Mouse (Mus musculus) lung, embryonic 16.5 days (tissue): ENCODE results near the gene Gale. TPM values are rescaled to one million over a fixed set of nuclear protein-coding genes. Genes with fewer than 3 reads are reported as not detected.
A peak's percentile ranks its signal among the peaks of the same experiment; 100 is the strongest.

Experiments
- ATAC-seq: fragments of 200-750 bp; cut with Nextera tagmentation; 2 replicates; pipeline ENCODE4 v1.8.0; 2017; ENCODE audit warnings: low read depth, mild to moderate bottlenecking, moderate library complexity
- H3K27ac ChIP-seq: fragments of 300-500 bp; sonication (generic); 2 replicates; pipeline ENCODE4 v1.5.1; 2014; ENCODE audit warnings: mild to moderate bottlenecking, control low read depth, low read length
- H3K27me3 ChIP-seq: fragments of 300-500 bp; sonication (generic); 2 replicates; pipeline ENCODE4 v1.6.1; 2014; ENCODE audit warnings: low read depth, low read length, mixed read lengths; ENCODE audit not compliant: control insufficient read depth, insufficient read depth
- H3K36me3 ChIP-seq: fragments of 300-500 bp; sonication (generic); 2 replicates; pipeline ENCODE4 v1.6.1; 2014; ENCODE audit warnings: low read length; ENCODE audit not compliant: control insufficient read depth, insufficient read depth
- H3K4me1 ChIP-seq: fragments of 300-500 bp; sonication (generic); replicated peaks from 2 replicates; pipeline ENCODE4 v1.6.1; 2014; ENCODE audit warnings: low read length, mixed read lengths; ENCODE audit not compliant: control insufficient read depth, insufficient read depth
- H3K4me2 ChIP-seq: fragments of 300-500 bp; sonication (generic); 2 replicates; pipeline ENCODE4 v1.6.1; 2014; ENCODE audit warnings: low read depth, low read length, control low read depth
- H3K4me3 ChIP-seq: fragments of 300-500 bp; sonication (generic); 2 replicates; pipeline ENCODE4 v1.5.1; 2014; ENCODE audit warnings: mild to moderate bottlenecking, low read length, control low read depth
- H3K9ac ChIP-seq: fragments of 300-500 bp; sonication (generic); 2 replicates; pipeline ENCODE4 v1.6.1; 2014; ENCODE audit warnings: low read length, control low read depth
- H3K9me3 ChIP-seq: fragments of 300-500 bp; sonication (generic); 2 replicates; pipeline ENCODE4 v1.6.1; 2016; ENCODE audit warnings: low read length; ENCODE audit not compliant: control insufficient read depth
- WGBS: fragments of 180-500 bp; shearing (Covaris S2); extraction: QIAGEN DNeasy Blood & Tissue Kit; methylation state at CpG from one replicate; pipeline ENCODE4 v1.1.7; 2014; 5-methylcytosine and 5-hydroxymethylcytosine counted together
- polyA plus RNA-seq: library from polyadenylated mRNA; unstranded; fragments of >200 nt; fragmentation: Nextera tagmentation; extraction: Ambion mirVana; gene quantifications from 2 replicates; pipeline ENCODE4 v1.2.1, GENCODE M21; 2015

The Gale gene
- polyA plus RNA-seq, 1 experiment from 2014 or later: 41.7 TPM

DNA sequence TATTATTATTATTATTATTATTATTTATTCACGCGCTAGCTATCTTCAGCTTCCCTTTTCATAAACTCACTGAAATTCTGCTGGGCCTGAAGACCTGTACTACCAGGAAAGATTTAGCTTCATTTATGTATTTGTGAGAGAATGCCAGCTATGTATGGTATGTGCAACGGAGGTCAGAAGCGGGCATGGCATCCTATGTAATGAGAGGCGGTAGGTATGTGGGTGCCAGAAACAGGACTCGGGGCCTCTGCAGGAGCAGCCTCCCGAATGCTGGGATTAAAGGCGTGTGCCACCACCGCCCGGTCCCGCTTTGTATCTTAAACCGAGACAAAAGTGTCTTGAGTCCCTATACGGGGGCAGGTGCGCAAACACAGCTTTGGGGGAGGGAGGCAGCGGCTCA, 581 bp upstream of the Gale start:
- Histone ChIP-seq H3K4me1 (peaks cover 11% of the 10 kb centered on the region), H3K27ac (peak overlapping the region; percentile 90), H3K9me3 (no peaks in the 10 kb centered on the region), H3K27me3 (no peaks in the 10 kb centered on the region), H3K4me2 (peak overlapping the region; percentile 95), H3K4me3 (peak overlapping the region; percentile 82), H3K36me3 (peaks cover 15% of the 10 kb centered on the region), H3K9ac (peak overlapping the region; percentile 89)
- peak; percentile 8; the same call in 1 of the 2 replicates for ATAC-seq
- 4% methylated on average over 15 of the region's 15 CpGs for WGBS

DNA sequence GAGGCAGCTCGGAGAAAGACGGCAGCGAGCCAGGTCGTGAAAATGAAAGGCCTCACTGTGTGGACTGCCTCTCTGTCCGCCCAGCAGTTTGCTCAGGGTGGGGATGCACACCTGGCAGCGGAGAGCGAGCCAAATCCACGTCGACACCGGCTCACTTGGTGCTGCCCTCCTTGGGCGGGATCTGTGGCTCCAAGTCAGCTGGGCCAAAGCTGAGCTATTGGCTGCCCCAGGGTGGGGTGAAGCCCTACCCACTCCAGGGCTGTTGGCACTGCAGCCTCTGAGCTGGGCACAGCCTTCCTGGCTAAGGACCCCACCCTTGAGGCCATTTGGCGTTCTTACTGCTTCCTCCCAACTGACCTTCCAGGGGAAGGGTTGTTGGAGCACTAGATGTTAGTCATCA, 899 bp downstream of the Gale start:
- peaks cover 11% of the 10 kb centered on the region for H3K4me1 ChIP-seq
- peak overlapping the region; percentile 84 for H3K27ac ChIP-seq
- peaks cover 17% of the 10 kb centered on the region for H3K36me3 ChIP-seq
- H3K9me3 ChIP-seq: no peaks in the 10 kb centered on the region
- peak; percentile 52 for ATAC-seq
- peak overlapping the region; percentile 95 for H3K4me2 ChIP-seq
- H3K4me3 ChIP-seq: peak overlapping the region; percentile 82
- H3K27me3 ChIP-seq: no peaks in the 10 kb centered on the region
- 3% methylated on average over 12 of the region's 12 CpGs for WGBS
- H3K9ac ChIP-seq: peak overlapping the region; percentile 83

- Histone ChIP-seq H3K4me1 (peaks cover 11% of the 10 kb centered on the region), H3K27me3 (no peaks in the 10 kb centered on the region), H3K4me2 (no peak overlapping the region), H3K27ac (no peak overlapping the region), H3K36me3 (peaks cover 21% of the 10 kb centered on the region), H3K4me3 (no peak overlapping the region), H3K9ac (no peak overlapping the region), H3K9me3 (no peaks in the 10 kb centered on the region)
- WGBS: 76% methylated on average over 9 of the region's 9 CpGs
- ATAC-seq: no peak
These were observed 1.6 kb downstream of the Gale start for GRCm38 (mm10) chr4:135965113-135965512.

DNA sequence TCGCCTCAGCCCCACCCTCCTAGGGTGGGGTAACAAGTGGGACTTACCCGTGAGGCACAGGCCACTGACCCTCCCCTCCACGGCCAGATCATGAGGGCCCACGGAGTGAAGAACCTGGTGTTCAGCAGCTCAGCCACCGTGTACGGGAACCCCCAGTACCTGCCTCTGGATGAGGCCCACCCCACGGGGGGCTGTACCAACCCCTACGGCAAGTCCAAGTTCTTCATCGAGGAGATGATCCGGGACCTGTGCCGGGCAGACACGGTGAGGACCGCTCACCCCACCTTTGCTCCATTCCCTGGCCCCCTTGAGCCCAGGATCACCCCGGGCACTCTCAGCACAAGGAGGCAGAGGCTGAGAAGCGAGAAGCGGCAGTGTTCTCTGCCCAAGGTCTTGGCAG, 2.8 kb downstream of the Gale start:
- H3K4me1 ChIP-seq: peaks cover 12% of the 10 kb centered on the region
- peaks cover 19% of the 10 kb centered on the region for H3K36me3 ChIP-seq
- no peak overlapping the region for H3K4me2 ChIP-seq
- WGBS: 92% methylated on average over 16 of the region's 16 CpGs
- H3K9ac ChIP-seq: no peak overlapping the region
- no peak overlapping the region for H3K4me3 ChIP-seq
- no peaks in the 10 kb centered on the region for H3K9me3 ChIP-seq
- no peak overlapping the region for H3K27ac ChIP-seq
- no peak for ATAC-seq
- no peaks in the 10 kb centered on the region for H3K27me3 ChIP-seq

DNA sequence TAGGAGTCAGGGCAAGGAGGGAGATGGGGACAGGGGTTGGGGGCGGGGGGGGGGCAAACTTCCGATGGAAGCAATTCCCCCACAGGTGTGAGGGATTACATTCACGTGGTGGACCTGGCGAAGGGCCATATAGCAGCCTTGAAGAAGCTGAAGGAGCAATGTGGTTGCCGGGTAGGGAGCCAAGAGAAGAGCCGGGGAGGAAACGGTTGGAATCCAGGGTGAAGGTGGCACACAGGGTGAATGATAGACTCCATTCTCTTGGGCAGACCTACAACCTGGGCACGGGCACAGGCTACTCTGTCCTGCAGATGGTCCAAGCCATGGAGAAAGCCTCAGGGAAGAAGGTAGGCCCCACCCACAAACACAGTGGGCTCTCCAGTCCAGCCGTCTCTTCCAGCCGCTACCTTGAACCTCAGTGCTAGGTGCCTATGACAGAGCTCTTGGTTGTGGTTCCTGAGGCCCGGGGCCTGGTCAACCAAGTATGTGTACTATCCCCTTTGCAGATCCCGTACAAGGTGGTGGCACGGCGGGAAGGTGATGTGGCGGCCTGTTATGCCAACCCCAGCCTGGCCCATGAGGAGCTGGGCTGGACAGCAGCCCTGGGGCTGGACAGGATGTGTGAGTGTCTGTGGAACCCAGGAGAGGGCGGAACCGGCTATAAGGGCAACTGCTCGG, 3.7 kb downstream of the Gale start:
- 82% methylated on average over 18 of the region's 18 CpGs for WGBS
- Histone ChIP-seq H3K27me3 (no peaks in the 10 kb centered on the region), H3K4me3 (no peak overlapping the region), H3K27ac (no peak overlapping the region), H3K9ac (no peak overlapping the region), H3K4me2 (no peak overlapping the region), H3K36me3 (peaks cover 16% of the 10 kb centered on the region), H3K4me1 (peaks cover 19% of the 10 kb centered on the region), H3K9me3 (no peaks in the 10 kb centered on the region)
- no peak for ATAC-seq

GRCm38 (mm10) chr4:135968271-135968869, 4.8 kb downstream of the Gale start:
- Histone ChIP-seq H3K27ac (no peak overlapping the region), H3K4me3 (no peak overlapping the region), H3K9me3 (no peaks in the 10 kb centered on the region), H3K4me1 (peaks cover 21% of the 10 kb centered on the region), H3K4me2 (no peak overlapping the region), H3K36me3 (peaks cover 16% of the 10 kb centered on the region), H3K9ac (no peak overlapping the region), H3K27me3 (no peaks in the 10 kb centered on the region)
- 59% methylated on average over 19 of the region's 19 CpGs for WGBS
- ATAC-seq: no peak

GRCm38 (mm10) chr4:135969070-135969750, 5.7 kb downstream of the Gale start:
- Histone ChIP-seq H3K27ac (no peak overlapping the region), H3K27me3 (no peaks in the 10 kb centered on the region), H3K9ac (no peak overlapping the region), H3K4me2 (no peak overlapping the region), H3K4me3 (no peak overlapping the region), H3K9me3 (no peaks in the 10 kb centered on the region), H3K36me3 (peaks cover 16% of the 10 kb centered on the region), H3K4me1 (peaks cover 21% of the 10 kb centered on the region)
- WGBS: 83% methylated on average over 13 of the region's 13 CpGs
- ATAC-seq: no peak

GRCm38 (mm10) chr4:135970585-135970984, 7.1 kb downstream of the Gale start:
- Histone ChIP-seq H3K36me3 (peaks cover 19% of the 10 kb centered on the region), H3K4me2 (no peak overlapping the region), H3K27ac (no peak overlapping the region), H3K9me3 (no peaks in the 10 kb centered on the region), H3K27me3 (no peaks in the 10 kb centered on the region), H3K9ac (no peak overlapping the region), H3K4me1 (peaks cover 13% of the 10 kb centered on the region), H3K4me3 (no peak overlapping the region)
- WGBS: 83% methylated on average over 11 of the region's 11 CpGs
- ATAC-seq: no peak

DNA sequence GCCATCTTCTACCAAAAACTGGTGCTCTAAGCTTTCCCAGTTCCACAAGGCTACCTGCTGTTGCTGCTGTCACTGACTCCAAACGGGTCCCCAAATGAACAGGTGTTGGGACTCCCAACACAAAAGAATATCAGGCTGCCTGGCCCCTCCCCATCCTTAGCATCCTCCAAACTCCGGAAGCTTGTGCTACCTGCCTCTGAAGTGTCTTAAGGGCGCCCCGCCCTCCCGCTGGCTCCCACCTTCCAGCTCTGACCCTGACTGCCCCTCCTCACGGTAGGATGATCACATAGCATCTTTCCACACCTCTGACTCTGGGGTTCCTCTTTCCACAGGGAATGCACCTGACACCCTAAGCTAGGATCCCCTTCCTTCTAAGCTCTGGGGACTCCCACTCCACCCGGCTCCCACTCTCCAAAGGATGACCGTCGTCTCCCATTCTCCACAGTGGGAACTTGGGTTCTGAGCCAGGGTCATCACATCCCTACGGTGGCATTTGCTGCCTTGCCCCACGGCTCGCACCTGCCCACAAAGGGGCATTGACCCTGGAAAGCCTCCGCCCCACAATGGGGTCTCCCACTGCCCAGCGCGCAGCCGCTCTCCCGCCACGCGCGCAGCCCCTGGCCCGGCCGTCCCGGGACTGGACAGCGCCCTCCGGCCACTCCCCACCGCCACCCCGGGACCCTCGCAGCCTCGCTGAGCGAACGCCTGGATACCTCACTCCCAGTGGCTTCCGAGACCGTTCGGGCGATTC, 8.5 kb downstream of the Gale start:
- ATAC-seq: peak; percentile 27
- under 1% methylated on average over 35 of the region's 35 CpGs for WGBS

More for the DNA sequence above, 8.5 kb downstream of the Gale start:
- Histone ChIP-seq H3K9ac (peak overlapping the region; percentile 98), H3K4me3 (peak overlapping the region; percentile 99), H3K4me2 (peak overlapping the region; percentile 97), H3K9me3 (no peaks in the 10 kb centered on the region), H3K36me3 (peaks cover 32% of the 10 kb centered on the region), H3K4me1 (peaks cover 13% of the 10 kb centered on the region), H3K27ac (peak overlapping the region; percentile 47), H3K27me3 (no peaks in the 10 kb centered on the region)
